Mouse (Mus musculus) lung, adult 2 months (tissue): ENCODE measurements around the gene Magi2.

Source experiments
- CTCF ChIP-seq: fragments of 200-500 bp; IDR thresholded peaks from 2 replicates; pipeline ENCODE4 v1.5.1; 2011; ENCODE audit warnings: mild to moderate bottlenecking, low read length, control low read depth; ENCODE audit not compliant: insufficient read depth
- POLR2A ChIP-seq: fragments of 200-500 bp; IDR thresholded peaks from 2 replicates; pipeline ENCODE4 v1.6.1; 2011; ENCODE audit warnings: low read depth, mild to moderate bottlenecking, control low read depth, low read length, borderline replicate concordance; ENCODE audit errors: extremely low read depth

DNA sequence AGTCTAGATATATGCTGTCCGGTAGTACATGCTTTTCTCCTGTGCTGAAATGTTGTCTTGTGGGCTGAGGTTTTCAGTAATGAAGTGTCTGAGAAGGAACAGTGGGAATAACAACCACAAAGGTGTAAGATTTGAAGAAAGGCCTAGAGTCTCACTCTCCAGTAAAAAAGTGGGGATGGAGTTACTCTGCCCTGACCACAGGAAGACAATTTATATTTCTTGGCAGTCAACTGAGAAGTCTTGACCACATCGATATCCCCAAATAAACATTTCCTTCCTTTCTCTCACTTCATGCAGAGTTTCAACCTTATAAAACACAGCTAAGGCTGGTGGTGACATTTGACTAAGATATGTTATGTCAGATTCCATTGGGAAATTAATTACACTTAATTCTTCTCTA lies 636.0 kb downstream of the Magi2 start:
- TF ChIP-seq CTCF = no peak
- TF ChIP-seq POLR2A = no peak
